Comparison of ENCODE assay signal across 21 mouse cellular contexts in genomic region chr11:20783467-20783866, GRCm38 (mm10). TPM values are rescaled to one million over a fixed set of nuclear protein-coding genes. Genes with fewer than 3 reads are reported as not detected.
DNase-seq lines count a peak whose midpoint lies in the region; ATAC-seq and TF ChIP-seq lines count a peak whose summit lies in the region.
"Had no signal": no experiment of that assay in that cellular context is flagged by ENCODE, and none has a peak within 500 bp of the region (broad histone marks: within the 10 kb centered on the region; RNA-seq: fewer than 3 reads in every experiment).

No protein-coding gene starts in this region.

- TF ChIP-seq CTCF in intestine, postnatal 0 days (IDR thresholded peaks at IDR 0.05; ENCODE audit: low read depth), result no peak

- H3K9me3 ChIP-seq in heart, embryonic 11.5 days (replicated peaks; ENCODE audit: control insufficient read depth, low read length), result 0 out of 2 replicates have a peak, but pooled peaks cover 3% of the 10 kb centered on the region
- peaks cover 5% of the 10 kb centered on the region; the same call in 1 of the 2 replicates for H3K9me3 ChIP-seq in intestine, postnatal 0 days (ENCODE audit: control insufficient read depth)
- H3K9me3 ChIP-seq in intestine, embryonic 16.5 days (ENCODE audit: control insufficient read depth, low read length), result peaks cover 10% of the 10 kb centered on the region
- H3K9me3 ChIP-seq in megakaryocyte, embryonic 14.5 days, result peaks cover 43% of the 10 kb centered on the region
- H3K9me3 ChIP-seq: forebrain, embryonic 15.5 days had no signal

- H3K4me2 ChIP-seq in heart, embryonic 11.5 days, result no peak overlapping the region
- H3K4me2 ChIP-seq in intestine, postnatal 0 days (replicated peaks; ENCODE audit: low read depth), result no peak overlapping the region
- H3K4me2 ChIP-seq in intestine, embryonic 16.5 days (ENCODE audit: low read depth, low read length), result no peak overlapping the region
- H3K4me2 ChIP-seq: forebrain, embryonic 15.5 days; heart, embryonic 13.5 days; hindbrain, embryonic 14.5 days had no signal

- H3K36me3 ChIP-seq in heart, embryonic 11.5 days (ENCODE audit: control insufficient read depth, insufficient read depth, low read length), result no peaks in the 10 kb centered on the region
- H3K36me3 ChIP-seq in intestine, postnatal 0 days (ENCODE audit: control insufficient read depth, insufficient read depth), result no peaks in the 10 kb centered on the region
- no peaks in the 10 kb centered on the region for H3K36me3 ChIP-seq in intestine, embryonic 16.5 days (ENCODE audit: control insufficient read depth, insufficient read depth, low read length)
- H3K36me3 ChIP-seq in megakaryocyte, embryonic 14.5 days (replicated peaks; ENCODE audit: low read length), result peaks cover 47% of the 10 kb centered on the region
- H3K36me3 ChIP-seq: forebrain, embryonic 15.5 days; heart, embryonic 13.5 days had no signal

- 89% methylated on average over 1 of the region's 1 CpGs for WGBS in heart, embryonic 11.5 days (ENCODE audit: insufficient replicate concordance)
- WGBS in intestine, postnatal 0 days, result 75% methylated on average over 1 of the region's 1 CpGs
- WGBS in intestine, embryonic 16.5 days, result 87% methylated on average over 1 of the region's 1 CpGs

- peak; percentile 44 for DNase-seq in heart, adult 11 months
- DNase-seq in thymus, postnatal 25 days, result no peak
- DNase-seq: adrenal gland, postnatal 10 days; adrenal gland, postnatal 36 days; cerebellum, adult 18-20 months; cerebellum, adult 9-10 months; cerebellum, postnatal 14 days; gastrocnemius, postnatal 25 days; heart, postnatal 14 days; heart, postnatal 4 days had no signal

- H3K4me3 ChIP-seq in heart, embryonic 11.5 days (ENCODE audit: low read depth, low read length), result no peak overlapping the region
- H3K4me3 ChIP-seq in intestine, postnatal 0 days (ENCODE audit: low read depth, low read length), result no peak overlapping the region
- no peak overlapping the region for H3K4me3 ChIP-seq in intestine, embryonic 16.5 days (ENCODE audit: low read length)
- H3K4me3 ChIP-seq in megakaryocyte, embryonic 14.5 days (replicated peaks), result peak overlapping the region; percentile 26
- H3K4me3 ChIP-seq: forebrain, embryonic 15.5 days; heart, embryonic 13.5 days had no signal

- no peak for ATAC-seq in heart, embryonic 11.5 days (replicated peaks; ENCODE audit: insufficient number of reproducible peaks, low FRiP score, low TSS enrichment)
- ATAC-seq in intestine, postnatal 0 days, result peak; percentile 60
- ATAC-seq in intestine, embryonic 16.5 days, result no peak
- no peak for ATAC-seq in megakaryocyte, adult 5-6 weeks (ENCODE audit: poor library complexity, severe bottlenecking)
- ATAC-seq: activated CD4-positive, CD25-positive, alpha-beta regulatory T cell, adult 4 months; forebrain, embryonic 15.5 days; hindbrain, postnatal 0 days; inflammation-experienced regulatory T-cells, adult 6 months had no signal

- peaks cover under 1% of the 10 kb centered on the region; the same call in 1 of the 2 replicates for H3K4me1 ChIP-seq in heart, embryonic 11.5 days (ENCODE audit: control insufficient read depth, insufficient read depth, low read length)
- H3K4me1 ChIP-seq in intestine, postnatal 0 days (replicated peaks; ENCODE audit: control insufficient read depth, insufficient read depth, low read length), result no peaks in the 10 kb centered on the region
- H3K4me1 ChIP-seq in intestine, embryonic 16.5 days (ENCODE audit: control insufficient read depth, insufficient read depth, low read length), result no peaks in the 10 kb centered on the region
- H3K4me1 ChIP-seq in megakaryocyte, embryonic 14.5 days, result peaks cover 58% of the 10 kb centered on the region
- H3K4me1 ChIP-seq: forebrain, embryonic 15.5 days had no signal

- no peaks in the 10 kb centered on the region for H3K27me3 ChIP-seq in heart, embryonic 11.5 days (ENCODE audit: control insufficient read depth, insufficient read depth, low read length)
- H3K27me3 ChIP-seq in intestine, postnatal 0 days (replicated peaks; ENCODE audit: control insufficient read depth, insufficient read depth, low read length), result no peaks in the 10 kb centered on the region
- no peaks in the 10 kb centered on the region for H3K27me3 ChIP-seq in intestine, embryonic 16.5 days (replicated peaks; ENCODE audit: control insufficient read depth, insufficient read depth, low read length)
- no peaks in the 10 kb centered on the region for H3K27me3 ChIP-seq in megakaryocyte, embryonic 14.5 days (replicated peaks)
- H3K27me3 ChIP-seq: forebrain, embryonic 15.5 days; heart, embryonic 13.5 days had no signal

- H3K9ac ChIP-seq in heart, embryonic 11.5 days (ENCODE audit: low read depth, low read length), result no peak overlapping the region
- H3K9ac ChIP-seq in intestine, postnatal 0 days (ENCODE audit: low read depth, low read length), result no peak overlapping the region
- no peak overlapping the region for H3K9ac ChIP-seq in intestine, embryonic 16.5 days (ENCODE audit: low read depth, low read length)
- H3K9ac ChIP-seq: forebrain, embryonic 15.5 days; heart, embryonic 13.5 days; hindbrain, embryonic 14.5 days had no signal

- no peak overlapping the region for H3K27ac ChIP-seq in heart, embryonic 11.5 days (ENCODE audit: low read depth, low read length)
- no peak overlapping the region for H3K27ac ChIP-seq in intestine, postnatal 0 days (ENCODE audit: low read depth, low read length)
- no peak overlapping the region for H3K27ac ChIP-seq in intestine, embryonic 16.5 days (ENCODE audit: low read length)
- H3K27ac ChIP-seq: forebrain, embryonic 15.5 days; heart, embryonic 13.5 days; hindbrain, embryonic 14.5 days; hindbrain, postnatal 0 days had no signal

RNA-seq across cellular contexts. Expression of gene Aftph, which starts 42.1 kb away (rescaled TPM):
- 12.1 and 15.7 TPM in 2 replicates for polyA plus RNA-seq in heart, embryonic 11.5 days (2014; fragmentation: Nextera tagmentation; extraction: Ambion mirVana)
- 21.3 and 25.4 TPM in 2 replicates for polyA plus RNA-seq in intestine, postnatal 0 days (2015; fragmentation: Nextera tagmentation; extraction: Ambion mirVana)
- 21.2 and 22.6 TPM in 2 replicates for polyA plus RNA-seq in intestine, embryonic 16.5 days (2015; fragmentation: Nextera tagmentation; extraction: Ambion mirVana)
- polyA plus RNA-seq in megakaryocyte, embryonic 14.5 days (2012; ENCODE audit: insufficient read depth, low replicate concordance), result 11.3 and 19.6 TPM in 2 replicates
- total RNA-seq in megakaryocyte, adult 5-6 weeks (2015), result 68.2 and 74.4 TPM in 2 replicates
- 61.9 and 67.4 TPM in 2 replicates for total RNA-seq in megakaryocyte, adult 5-6 weeks (2017)

RNA-seq across cellular contexts. Expression of gene Lgalsl, which starts 47.4 kb away (rescaled TPM):
- 39.1 and 45.7 TPM in 2 replicates for polyA plus RNA-seq in heart, embryonic 11.5 days (2014; fragmentation: Nextera tagmentation; extraction: Ambion mirVana)
- 16.5 and 16.7 TPM in 2 replicates for polyA plus RNA-seq in intestine, postnatal 0 days (2015; fragmentation: Nextera tagmentation; extraction: Ambion mirVana)
- 24.0 and 24.3 TPM in 2 replicates for polyA plus RNA-seq in intestine, embryonic 16.5 days (2015; fragmentation: Nextera tagmentation; extraction: Ambion mirVana)
- 3.2 and 15.8 TPM in 2 replicates for polyA plus RNA-seq in megakaryocyte, embryonic 14.5 days (2012; ENCODE audit: insufficient read depth, low replicate concordance)
- total RNA-seq in megakaryocyte, adult 5-6 weeks (2015), result 2.2 and 3.6 TPM in 2 replicates
- 1.4 and 2.8 TPM in 2 replicates for total RNA-seq in megakaryocyte, adult 5-6 weeks (2017)
